Mouse (Mus musculus): ENCODE measurements around the gene Sp2. TPM values are rescaled to one million over a fixed set of nuclear protein-coding genes. Genes with fewer than 3 reads are reported as not detected.

Gene Sp2
- polyA plus RNA-seq, 1 experiment = 7.7 TPM

GRCm38 (mm10) chr11:96970341-96970740 is 12.4 kb downstream of the Sp2 start:
- DNase-seq (ENCODE audit: low spot score) = no peak

- DNase-seq (ENCODE audit: low spot score) = no peak
These were observed 13.0 kb downstream of the Sp2 start for GRCm38 (mm10) chr11:96969746-96970145.

- no peak for DNase-seq (ENCODE audit: low spot score)
These were observed 13.5 kb downstream of the Sp2 start for GRCm38 (mm10) chr11:96969280-96969722.

GRCm38 (mm10) chr11:96968476-96968875 is 14.3 kb downstream of the Sp2 start:
- no peak for DNase-seq (ENCODE audit: low spot score)

- no peak for DNase-seq (ENCODE audit: low spot score)
These were observed 15.1 kb downstream of the Sp2 start for GRCm38 (mm10) chr11:96967544-96968269.

GRCm38 (mm10) chr11:96966914-96967543 is 15.7 kb downstream of the Sp2 start:
- DNase-seq (ENCODE audit: low spot score) = no peak

GRCm38 (mm10) chr11:96966172-96966571 is 16.6 kb downstream of the Sp2 start:
- no peak for DNase-seq (ENCODE audit: low spot score)

GRCm38 (mm10) chr11:96963580-96963979 is 19.2 kb downstream of the Sp2 start:
- peak; percentile 71 for DNase-seq (ENCODE audit: low spot score)

- DNase-seq (ENCODE audit: low spot score) = no peak
These were observed 25.5 kb downstream of the Sp2 start for GRCm38 (mm10) chr11:96957061-96957805.

GRCm38 (mm10) chr11:96956009-96956724 is 26.6 kb downstream of the Sp2 start:
- no peak for DNase-seq (ENCODE audit: low spot score)

GRCm38 (mm10) chr11:96955094-96955493 is 27.7 kb downstream of the Sp2 start:
- no peak for DNase-seq (ENCODE audit: low spot score)

- no peak for DNase-seq (ENCODE audit: low spot score)
These were observed 29.9 kb downstream of the Sp2 start for GRCm38 (mm10) chr11:96952896-96953295.

- DNase-seq (ENCODE audit: low spot score) = no peak
These were observed 30.3 kb downstream of the Sp2 start for GRCm38 (mm10) chr11:96952426-96952825.

GRCm38 (mm10) chr11:96950767-96951166 is 32.0 kb downstream of the Sp2 start:
- no peak for DNase-seq (ENCODE audit: low spot score)

GRCm38 (mm10) chr11:96947849-96948248 is 34.9 kb downstream of the Sp2 start:
- DNase-seq (ENCODE audit: low spot score) = no peak

- DNase-seq (ENCODE audit: low spot score) = no peak
These were observed 36.3 kb downstream of the Sp2 start for GRCm38 (mm10) chr11:96946498-96946897.

GRCm38 (mm10) chr11:96944844-96945580 is 37.7 kb downstream of the Sp2 start:
- no peak for DNase-seq (ENCODE audit: low spot score)

- DNase-seq (ENCODE audit: low spot score) = peak; percentile 66
These were observed 38.9 kb downstream of the Sp2 start, which contains the start of gene Pnpo for GRCm38 (mm10) chr11:96943746-96944304. TSS of gene Pnpo (minus strand) at chr11:96943986.

GRCm38 (mm10) chr11:96941989-96942590 is 40.7 kb downstream of the Sp2 start:
- no peak for DNase-seq (ENCODE audit: low spot score)

Data from urinary bladder, adult 2 months (tissue).